Mouse (Mus musculus) C2C12 (cell line): ENCODE results near the gene Ube2dnl2.

Experiments used
- CEBPB ChIP-seq: IDR thresholded peaks from one replicate; pipeline ENCODE4 v1.6.1; 2011; ENCODE audit warnings: low read depth, mild to moderate bottlenecking, control low read depth, moderate library complexity
- CTCF ChIP-seq: IDR thresholded peaks from one replicate; pipeline ENCODE4 v1.5.1; 2011; ENCODE audit not compliant: control insufficient read depth, insufficient read depth, insufficient read length
- MAX ChIP-seq: IDR thresholded peaks from one replicate; pipeline ENCODE4 v1.6.1; 2011; ENCODE audit warnings: mild to moderate bottlenecking, control low read depth
- MYOD1 ChIP-seq: IDR thresholded peaks from one replicate; pipeline ENCODE4 v1.6.1; 2011; ENCODE audit warnings: low read depth; ENCODE audit not compliant: control insufficient read depth, insufficient read length
- MYOG ChIP-seq: IDR thresholded peaks from one replicate; pipeline ENCODE4 v1.6.1; 2011; ENCODE audit not compliant: control insufficient read depth, insufficient read length; ENCODE audit errors: extremely low read depth
- USF1 ChIP-seq: IDR thresholded peaks from one replicate; pipeline ENCODE4 v1.6.1; 2011; ENCODE audit warnings: low read depth, mild to moderate bottlenecking, control low read depth, moderate library complexity

DNA sequence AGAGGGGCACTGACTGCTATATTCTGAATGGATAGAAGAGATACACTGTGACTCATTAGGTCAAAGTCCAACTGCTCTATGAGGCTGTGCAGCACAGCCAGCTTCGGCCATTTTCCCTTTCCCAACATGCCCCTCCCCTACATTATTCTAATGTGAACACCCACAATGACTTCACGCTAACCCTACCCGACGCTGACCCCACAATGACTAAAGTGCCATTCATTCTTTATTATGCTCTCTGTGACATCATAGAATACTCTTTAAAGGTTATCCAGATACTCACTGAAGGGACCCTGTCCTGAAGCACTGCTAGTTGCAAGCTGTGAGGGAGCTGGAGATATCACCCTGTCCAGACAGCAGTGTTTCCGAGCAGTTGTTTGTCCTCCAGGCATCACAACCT is 2.7 kb upstream of the Ube2dnl2 start, which contains the start of gene Ube2dnl1:
- TF ChIP-seq CTCF (no peak), MAX (no peak), USF1 (no peak), MYOD1 (no peak), CEBPB (no peak), MYOG (no peak)
